Mouse (Mus musculus) CH12.LX (cell line): ENCODE measurements at regions not wholly inside any gene's neighbourhood (a gene's known extent, or its start where the extent isn't known, plus 50 kb on each side); places are given as distances from the start of the nearest gene placed in this dataset.

Experiments used
- DNase-seq: peaks from one replicate; pipeline ENCODE4 v3.0.0-alpha.2; 2013; ENCODE audit errors: extremely low read depth
- H3K27ac ChIP-seq: 2 replicates; pipeline ENCODE4 v1.5.1; 2012; ENCODE audit warnings: low read depth, mild to moderate bottlenecking, control low read depth, moderate library complexity; ENCODE audit not compliant: insufficient read depth
- H3K27me3 ChIP-seq: replicated peaks from 2 replicates; pipeline ENCODE3; 2012; ENCODE audit warnings: inconsistent platforms
- H3K36me3 ChIP-seq, 2 experiments: replicated peaks in 1 of 2; 2 replicates each; pipeline versions ENCODE3 to v1.6.1; 2012; ENCODE audit warnings: inconsistent platforms in 1 of 2, low read length in 1 of 2, mild to moderate bottlenecking in 1 of 2, mixed read lengths in 1 of 2, moderate library complexity in 1 of 2; ENCODE audit not compliant: control insufficient read depth in 1 of 2, insufficient read depth in 1 of 2
- H3K4me1 ChIP-seq, 2 experiments: 2 replicates each; pipeline ENCODE4 v1.6.1; 2012; ENCODE audit warnings: inconsistent platforms in 1 of 2, moderate library complexity in 1 of 2; ENCODE audit not compliant: insufficient read depth in 2 of 2, control insufficient read depth in 1 of 2
- H3K4me2 ChIP-seq: 2 replicates; pipeline ENCODE4 v1.6.1; 2012; ENCODE audit warnings: low read depth, mild to moderate bottlenecking, control low read depth; ENCODE audit not compliant: poor library complexity, insufficient read depth, severe bottlenecking
- H3K4me3 ChIP-seq, 3 experiments: fragments of 150-350 bp in 1 of 3; sonication (generic) in 1 of 3; replicated peaks in 1 of 3; 2 replicates each; pipeline versions ENCODE3 to v1.5.1; 2011 to 2012; ENCODE audit warnings: low read depth in 2 of 3, low read length in 2 of 3, mild to moderate bottlenecking in 2 of 3, moderate library complexity in 2 of 3, control low read depth in 1 of 3, improper control_type of control experiment in 1 of 3, inconsistent platforms in 1 of 3, mixed read lengths in 1 of 3; ENCODE audit not compliant: poor library complexity in 1 of 3
- H3K79me2 ChIP-seq: replicated peaks from 2 replicates; pipeline ENCODE4 v1.6.1; 2012; ENCODE audit warnings: mild to moderate bottlenecking, moderate library complexity; ENCODE audit not compliant: control insufficient read depth, poor library complexity, insufficient read depth, severe bottlenecking; ENCODE audit errors: extremely low read depth
- H3K9ac ChIP-seq: 2 replicates; pipeline ENCODE4 v1.6.1; 2012; ENCODE audit warnings: low read depth, mild to moderate bottlenecking, control low read depth, moderate library complexity; ENCODE audit not compliant: insufficient read depth
- H3K9me3 ChIP-seq: replicated peaks from 2 replicates; pipeline ENCODE3; 2012; ENCODE audit warnings: low read length, inconsistent platforms, mixed read lengths
- BHLHE40 ChIP-seq: IDR thresholded peaks from 2 replicates; pipeline ENCODE4 v1.6.1; 2011; ENCODE audit warnings: mild to moderate bottlenecking, low read depth, low read length, improper control_type of control experiment
- CHD1 ChIP-seq: IDR thresholded peaks from 2 replicates; pipeline ENCODE4 v1.6.1; 2012; ENCODE audit warnings: low read depth, low read length, improper control_type of control experiment, inconsistent platforms
- CHD2 ChIP-seq: IDR thresholded peaks from 2 replicates; pipeline ENCODE4 v1.6.1; 2011; ENCODE audit warnings: low read length, improper control_type of control experiment
- CTCF ChIP-seq, 2 experiments: IDR thresholded peaks in 1 of 2; conservative IDR thresholded peaks in 1 of 2; 2 replicates each; pipeline ENCODE4 v1.5.1; 2011 to 2012; ENCODE audit warnings: low read depth in 2 of 2, low read length in 2 of 2, improper control_type of control experiment in 1 of 2, inconsistent platforms in 1 of 2, mild to moderate bottlenecking in 1 of 2, moderate library complexity in 1 of 2
- E2F4 ChIP-seq: IDR thresholded peaks from 2 replicates; pipeline ENCODE4 v1.6.1; 2011; ENCODE audit warnings: low read depth, low read length, improper control_type of control experiment; ENCODE audit not compliant: insufficient replicate concordance
- ELF1 ChIP-seq: IDR thresholded peaks from 2 replicates; pipeline ENCODE4 v1.6.1; 2014; ENCODE audit warnings: low read depth, mild to moderate bottlenecking, inconsistent platforms, low read length, improper control_type of control experiment
- ETS1 ChIP-seq: conservative IDR thresholded peaks from 2 replicates; pipeline ENCODE4 v1.6.1; 2012; ENCODE audit warnings: low read depth, mild to moderate bottlenecking, inconsistent platforms, low read length, improper control_type of control experiment, moderate library complexity
- GABPA ChIP-seq: IDR thresholded peaks from 2 replicates; pipeline ENCODE4 v1.6.1; 2012; ENCODE audit warnings: low read depth, low read length, improper control_type of control experiment, inconsistent platforms; ENCODE audit not compliant: insufficient replicate concordance
- HCFC1 ChIP-seq: IDR thresholded peaks from 2 replicates; pipeline ENCODE4 v1.6.1; 2012; ENCODE audit warnings: low read depth, mild to moderate bottlenecking, inconsistent platforms, low read length, improper control_type of control experiment
- IRF4 ChIP-seq: IDR thresholded peaks from 2 replicates; pipeline ENCODE4 v1.6.1; 2014; ENCODE audit warnings: low read depth, mild to moderate bottlenecking, inconsistent platforms, low read length, improper control_type of control experiment
- JUN ChIP-seq: IDR thresholded peaks from 2 replicates; pipeline ENCODE4 v1.6.1; 2011; ENCODE audit warnings: low read depth, mild to moderate bottlenecking, low read length, improper control_type of control experiment, moderate library complexity; ENCODE audit not compliant: insufficient read depth
- JUND ChIP-seq: conservative IDR thresholded peaks from 2 replicates; pipeline ENCODE4 v1.6.1; 2011; ENCODE audit warnings: low read depth, low read length, improper control_type of control experiment
- MAFK ChIP-seq: IDR thresholded peaks from 2 replicates; pipeline ENCODE4 v1.6.1; 2011; ENCODE audit warnings: low read length, improper control_type of control experiment; ENCODE audit not compliant: insufficient replicate concordance
- MAX ChIP-seq: IDR thresholded peaks from 2 replicates; pipeline ENCODE4 v1.6.1; 2011; ENCODE audit warnings: low read length, improper control_type of control experiment
- MAZ ChIP-seq: IDR thresholded peaks from 2 replicates; pipeline ENCODE4 v1.6.1; 2012; ENCODE audit warnings: low read depth, mild to moderate bottlenecking, inconsistent platforms, low read length, improper control_type of control experiment, moderate library complexity
- MXI1 ChIP-seq: IDR thresholded peaks from 2 replicates; pipeline ENCODE4 v1.6.1; 2011; ENCODE audit warnings: mild to moderate bottlenecking, low read depth, low read length, improper control_type of control experiment
- MYC ChIP-seq: IDR thresholded peaks from 2 replicates; pipeline ENCODE4 v1.6.1; 2011; ENCODE audit warnings: low read depth, mild to moderate bottlenecking, improper control_type of control experiment, low read length
- NELFE ChIP-seq: IDR thresholded peaks from 2 replicates; pipeline ENCODE4 v1.6.1; 2011; ENCODE audit warnings: low read depth, low read length, improper control_type of control experiment
- NRF1 ChIP-seq: IDR thresholded peaks from 2 replicates; pipeline ENCODE4 v1.6.1; 2014; ENCODE audit warnings: low read depth, mild to moderate bottlenecking, inconsistent platforms, low read length, improper control_type of control experiment, moderate library complexity
- PAX5 ChIP-seq: IDR thresholded peaks from 2 replicates; pipeline ENCODE4 v1.6.1; 2012; ENCODE audit warnings: low read length, inconsistent platforms, mixed read lengths
- POLR2A ChIP-seq: IDR thresholded peaks from 2 replicates; pipeline ENCODE4 v1.6.1; 2011; ENCODE audit warnings: low read depth, mild to moderate bottlenecking, improper control_type of control experiment, low read length
- POLR2AphosphoS2 ChIP-seq: IDR thresholded peaks from 2 replicates; pipeline ENCODE4 v1.6.1; 2011; ENCODE audit warnings: low read depth, low read length, improper control_type of control experiment
- RAD21 ChIP-seq: IDR thresholded peaks from 2 replicates; pipeline ENCODE4 v1.6.1; 2011; ENCODE audit warnings: low read depth, mild to moderate bottlenecking, low read length, improper control_type of control experiment, moderate library complexity
- SIN3A ChIP-seq: IDR thresholded peaks from 2 replicates; pipeline ENCODE4 v1.6.1; 2012; ENCODE audit warnings: low read length, improper control_type of control experiment, inconsistent platforms
- TCF12 ChIP-seq: IDR thresholded peaks from 2 replicates; pipeline ENCODE4 v1.6.1; 2014; ENCODE audit warnings: low read depth, mild to moderate bottlenecking, inconsistent platforms, low read length, improper control_type of control experiment
- UBTF ChIP-seq: IDR thresholded peaks from 2 replicates; pipeline ENCODE4 v1.6.1; 2012; ENCODE audit warnings: low read depth, mild to moderate bottlenecking, inconsistent platforms, low read length, improper control_type of control experiment, moderate library complexity
- USF2 ChIP-seq: conservative IDR thresholded peaks from 2 replicates; pipeline ENCODE4 v1.6.1; 2011; ENCODE audit warnings: low read depth, low read length, improper control_type of control experiment
- ZC3H11A ChIP-seq: IDR thresholded peaks from 2 replicates; pipeline ENCODE4 v1.6.1; 2012; ENCODE audit warnings: low read depth, mild to moderate bottlenecking, inconsistent platforms, low read length, improper control_type of control experiment
- ZMIZ1 ChIP-seq: IDR thresholded peaks from 2 replicates; pipeline ENCODE4 v1.6.1; 2012; ENCODE audit warnings: low read depth, mild to moderate bottlenecking, inconsistent platforms, low read length, improper control_type of control experiment
- ZNF384 ChIP-seq: IDR thresholded peaks from 2 replicates; pipeline ENCODE4 v1.6.1; 2012; ENCODE audit warnings: low read depth, low read length, improper control_type of control experiment, inconsistent platforms
- dilution Hi-C: fragments of 300-500 bp; cut with MboI; formaldehyde crosslinking; loops from 2 replicates; pipeline ENCODE4 v1.14.3; 2020; ENCODE audit warnings: low sequenced_read_pairs; ENCODE audit not compliant: extremely low pct_unique_long_range_greater_than_20kb, extremely low pct_ligation_motif_present
- in situ Hi-C: fragments of 300-500 bp; cut with MboI; formaldehyde crosslinking; loops from 3 replicates; pipeline ENCODE4 v1.14.3; 2019; ENCODE audit warnings: low sequenced_read_pairs, low pct_ligation_motif_present, low pct_unique_long_range_greater_than_20kb, mixed read lengths

GRCm38 (mm10) chr15:51296841-51297240 is 2587.9 kb upstream of the Gm7489 start:
- Histone ChIP-seq H3K9me3 (no peaks in the 10 kb centered on the region), H3K27ac (no peak overlapping the region), H3K36me3 (no peaks in the 10 kb centered on the region), H3K27me3 (no peaks in the 10 kb centered on the region), H3K4me2 (no peak overlapping the region), H3K79me2 (no peaks in the 10 kb centered on the region), H3K9ac (no peak overlapping the region), H3K4me3 (no peak overlapping the region), H3K4me1 (no peaks in the 10 kb centered on the region)
- dilution Hi-C loops: no loop called here
- in situ Hi-C loops: no loop called here
- no peak for DNase-seq
- no peak for TF ChIP-seq NELFE
- no peak for TF ChIP-seq NRF1
- TF ChIP-seq POLR2AphosphoS2: no peak
- TF ChIP-seq RAD21: no peak
- TF ChIP-seq MXI1: no peak
- no peak for TF ChIP-seq CHD1
- TF ChIP-seq E2F4: no peak
- no peak for TF ChIP-seq ZC3H11A
- TF ChIP-seq GABPA: no peak
- no peak for TF ChIP-seq JUN
- no peak for TF ChIP-seq ZMIZ1
- no peak for TF ChIP-seq CHD2
- TF ChIP-seq CTCF (conservative IDR thresholded peaks at IDR 0.05 in 1 of 2, IDR thresholded peaks at IDR 0.05 in 1 of 2; ENCODE audit: low read depth in 2 of 2, low read length in 2 of 2): no peak
- no peak for TF ChIP-seq UBTF
- TF ChIP-seq ELF1: no peak
- TF ChIP-seq MAFK: no peak
- TF ChIP-seq ETS1: no peak

GRCm38 (mm10) chr15:51318072-51318471 is 2566.6 kb upstream of the Gm7489 start:
- no peak overlapping the region for H3K4me3 ChIP-seq
- H3K79me2 ChIP-seq: no peaks in the 10 kb centered on the region
- no peaks in the 10 kb centered on the region for H3K36me3 ChIP-seq
- no peak overlapping the region for H3K27ac ChIP-seq
- H3K9me3 ChIP-seq: no peaks in the 10 kb centered on the region
- H3K27me3 ChIP-seq: no peaks in the 10 kb centered on the region
- in situ Hi-C loops: no loop called here
- DNase-seq: no peak
- dilution Hi-C loops: no loop called here
- TF ChIP-seq BHLHE40: no peak
- no peak for TF ChIP-seq POLR2A
- no peak for TF ChIP-seq HCFC1
- no peak for TF ChIP-seq MAZ
- no peak for TF ChIP-seq JUN
- no peak for TF ChIP-seq SIN3A
- no peak for TF ChIP-seq MYC
- no peak for TF ChIP-seq ZNF384
- TF ChIP-seq GABPA: no peak
- TF ChIP-seq MAX: no peak
- no peak for TF ChIP-seq TCF12
- TF ChIP-seq CHD2: no peak
- TF ChIP-seq IRF4: no peak
- no peak for TF ChIP-seq USF2
- no peak for TF ChIP-seq NELFE
- no peak for TF ChIP-seq PAX5
- no peak for TF ChIP-seq E2F4
- TF ChIP-seq MAFK: no peak
- TF ChIP-seq JUND: no peak
- H3K9ac ChIP-seq: no peak overlapping the region
- no peak overlapping the region for H3K4me2 ChIP-seq
- H3K4me1 ChIP-seq: no peaks in the 10 kb centered on the region
